Mouse (Mus musculus) heart, postnatal 0 days (tissue): ENCODE data around the gene Evpl. TPM values are rescaled to one million over a fixed set of nuclear protein-coding genes. Genes with fewer than 3 reads are reported as not detected.
A peak's percentile ranks its signal among the peaks of the same experiment; 100 is the strongest.

Experiments
- ATAC-seq: fragments of 200-750 bp; cut with Nextera tagmentation; 2 replicates; pipeline ENCODE4 v1.8.0; 2017; ENCODE audit warnings: low read depth, moderate number of reproducible peaks, moderate library complexity; ENCODE audit not compliant: insufficient read depth
- DNase-seq: peaks from one replicate; pipeline ENCODE4 v3.0.0-alpha.2; 2016; ENCODE audit warnings: low spot score
- H3K27ac ChIP-seq: fragments of 300-500 bp; sonication (generic); 2 replicates; pipeline ENCODE4 v1.5.1; 2014; ENCODE audit warnings: low read depth, mild to moderate bottlenecking
- H3K27me3 ChIP-seq: fragments of 300-500 bp; sonication (generic); 2 replicates; pipeline ENCODE4 v1.6.1; 2014; ENCODE audit warnings: low read length, mixed read lengths; ENCODE audit not compliant: control insufficient read depth, insufficient read depth
- H3K36me3 ChIP-seq: fragments of 300-500 bp; sonication (generic); replicated peaks from 2 replicates; pipeline ENCODE4 v1.6.1; 2014; ENCODE audit warnings: low read length, mixed read lengths; ENCODE audit not compliant: control insufficient read depth, insufficient read depth
- H3K4me1 ChIP-seq: fragments of 300-500 bp; sonication (generic); 2 replicates; pipeline ENCODE4 v1.6.1; 2014; ENCODE audit warnings: antibody characterized with exemption; ENCODE audit not compliant: control insufficient read depth, insufficient read depth
- H3K4me2 ChIP-seq: fragments of 300-500 bp; sonication (generic); 2 replicates; pipeline ENCODE4 v1.6.1; 2014; ENCODE audit warnings: low read depth, mild to moderate bottlenecking, low read length, moderate library complexity
- H3K4me3 ChIP-seq: fragments of 300-500 bp; sonication (generic); 2 replicates; pipeline ENCODE4 v1.5.1; 2014; ENCODE audit warnings: low read depth, low read length
- H3K9ac ChIP-seq: fragments of 300-500 bp; sonication (generic); replicated peaks from 2 replicates; pipeline ENCODE4 v1.6.1; 2014; ENCODE audit warnings: low read depth, low read length, mixed read lengths
- H3K9me3 ChIP-seq: fragments of 300-500 bp; sonication (generic); replicated peaks from 2 replicates; pipeline ENCODE4 v1.6.1; 2016; ENCODE audit warnings: low read length; ENCODE audit not compliant: control insufficient read depth
- CTCF ChIP-seq: IDR thresholded peaks from 2 replicates; pipeline ENCODE4 v1.5.1; 2016; ENCODE audit warnings: antibody characterized with exemption, control low read depth, low read depth
- EP300 ChIP-seq: IDR thresholded peaks from 2 replicates; pipeline ENCODE4 v1.6.1; 2016; ENCODE audit warnings: antibody characterized with exemption, low read depth
- WGBS: fragments of 180-500 bp; shearing (Covaris S2); extraction: QIAGEN DNeasy Blood & Tissue Kit; methylation state at CpG from one replicate; pipeline ENCODE4 v1.1.7; 2014; 5-methylcytosine and 5-hydroxymethylcytosine counted together
- polyA plus RNA-seq: library from polyadenylated mRNA; unstranded; fragments of >200 nt; fragmentation: Nextera tagmentation; extraction: Ambion mirVana; gene quantifications from 2 replicates; pipeline ENCODE4 v1.2.1, GENCODE M21; 2015
- total RNA-seq: library from RNA; depleted of rRNA; stranded (reverse); fragments of >200 nt; gene quantifications from 2 replicates; pipeline ENCODE4 v1.2.3, GENCODE M21; 2014; ENCODE audit warnings: low replicate concordance; rRNA removed

Evpl gene
- total RNA-seq = 2.1 and 3.4 TPM in 2 replicates
- polyA plus RNA-seq = 0.45 TPM in 2 replicates

DNA sequence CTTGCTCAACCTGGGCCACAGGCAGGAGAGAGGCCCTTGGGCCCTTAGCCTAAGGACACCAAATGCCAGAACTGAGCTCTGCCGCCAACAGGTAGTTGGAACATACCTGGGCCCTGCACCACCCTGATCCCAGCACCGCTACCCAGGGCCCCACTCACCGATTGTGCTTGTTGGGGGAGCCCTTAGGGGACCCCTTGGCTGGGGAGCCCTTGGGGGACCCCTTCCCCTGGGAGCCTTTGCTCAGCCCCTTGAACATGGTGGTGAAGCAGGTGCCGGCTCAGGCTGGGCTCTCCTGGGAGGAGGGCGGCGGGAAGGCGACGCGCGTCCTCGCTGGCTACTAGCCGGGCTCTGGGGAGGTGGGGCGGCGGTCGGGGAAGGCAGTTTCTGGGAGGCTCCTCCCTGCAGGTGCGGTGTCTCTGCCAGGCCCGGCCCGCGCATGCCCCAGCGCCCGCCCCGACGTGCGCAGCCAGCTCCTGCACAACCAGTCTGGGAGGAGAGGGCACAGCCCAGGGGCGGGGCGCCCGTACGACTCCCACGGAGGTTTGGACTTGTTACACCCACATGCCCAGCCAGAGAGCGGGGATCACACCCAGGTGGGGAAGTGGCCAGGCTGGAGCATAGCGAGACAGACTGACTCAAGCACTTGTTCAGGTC is at the start of gene Evpl:
Evpl (minus strand) TSS at position 336 of the 654 bp plus-strand sequence.
- H3K27me3 ChIP-seq = peaks cover 19% of the 10 kb centered on the region
- H3K9ac ChIP-seq = no peak within 1 kb of the TSS
- H3K4me2 ChIP-seq = peak within 1 kb of the TSS; percentile 42
- no peak for TF ChIP-seq EP300
- no peak for TF ChIP-seq CTCF
- no peaks in the 10 kb centered on the region for H3K36me3 ChIP-seq
- DNase-seq (no peak), ATAC-seq (peak; percentile 49)
- H3K9me3 ChIP-seq = no peaks in the 10 kb centered on the region
- H3K4me1 ChIP-seq = no peaks in the 10 kb centered on the region
- 15% methylated on average over 31 of the region's 31 CpGs for WGBS
- peak within 1 kb of the TSS; percentile 17 for H3K4me3 ChIP-seq
- H3K27ac ChIP-seq = no peak within 1 kb of the TSS

DNA sequence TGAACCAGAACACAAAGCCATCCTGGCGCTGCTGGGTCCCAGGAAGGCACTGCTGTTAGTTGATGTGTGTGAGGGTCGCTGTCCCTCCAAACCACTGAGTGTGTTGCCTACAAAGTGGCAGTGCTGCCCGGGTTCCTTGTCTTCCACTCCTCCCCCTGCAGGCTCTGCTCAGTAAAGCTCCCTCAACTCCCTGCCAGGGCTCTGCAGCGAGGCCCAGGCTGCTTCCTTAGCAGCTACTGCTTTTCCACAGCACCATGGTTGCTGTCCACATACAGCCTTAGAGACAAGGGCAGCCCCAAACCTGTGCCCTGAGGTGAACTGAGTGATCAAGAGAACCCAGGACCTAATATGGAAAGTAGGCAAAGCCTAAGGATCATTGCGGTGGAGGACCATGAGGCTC is 49.5 kb upstream of the Evpl start:
- Histone ChIP-seq H3K4me3 (no peak overlapping the region), H3K27me3 (peaks cover 28% of the 10 kb centered on the region), H3K36me3 (peaks cover 36% of the 10 kb centered on the region), H3K9me3 (no peaks in the 10 kb centered on the region; the same call in 1 of the 2 replicates), H3K4me1 (no peaks in the 10 kb centered on the region), H3K27ac (no peak overlapping the region), H3K9ac (no peak overlapping the region), H3K4me2 (no peak overlapping the region)
- TF ChIP-seq EP300 (no peak), CTCF (no peak)
- DNase-seq (no peak), ATAC-seq (no peak)
- 72% methylated on average over 5 of the region's 5 CpGs for WGBS

DNA sequence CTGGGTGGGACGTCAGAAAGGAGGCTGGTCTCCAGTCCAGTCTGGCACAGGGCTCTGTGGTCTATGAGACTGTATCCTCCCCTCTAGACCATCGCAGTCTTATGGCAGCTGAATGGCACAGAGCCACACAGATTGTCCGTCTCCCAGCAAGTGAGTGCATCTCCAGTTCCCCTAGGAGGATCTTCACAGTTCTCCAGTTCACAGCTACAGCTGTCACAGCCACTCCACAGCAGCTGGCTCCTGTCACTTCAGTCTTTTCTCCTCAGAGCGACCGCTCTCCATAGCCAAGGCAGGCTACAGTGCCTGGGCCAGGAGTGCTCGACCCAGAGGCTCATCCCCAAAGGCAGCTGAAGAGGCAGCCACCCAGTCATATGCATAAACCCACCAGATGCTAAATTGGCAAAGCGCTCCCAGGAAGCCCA is 47.9 kb upstream of the Evpl start:
- Histone ChIP-seq H3K36me3 (peaks cover 28% of the 10 kb centered on the region), H3K9ac (no peak overlapping the region), H3K4me3 (no peak overlapping the region), H3K27me3 (peaks cover 43% of the 10 kb centered on the region), H3K4me2 (no peak overlapping the region), H3K4me1 (no peaks in the 10 kb centered on the region), H3K9me3 (no peaks in the 10 kb centered on the region; the same call in 1 of the 2 replicates), H3K27ac (no peak overlapping the region)
- 60% methylated on average over 7 of the region's 7 CpGs for WGBS
- DNase-seq (no peak), ATAC-seq (0 out of 2 replicates have a peak, but pooled peaks have one; percentile 17)
- no peak for TF ChIP-seq CTCF
- no peak for TF ChIP-seq EP300

DNA sequence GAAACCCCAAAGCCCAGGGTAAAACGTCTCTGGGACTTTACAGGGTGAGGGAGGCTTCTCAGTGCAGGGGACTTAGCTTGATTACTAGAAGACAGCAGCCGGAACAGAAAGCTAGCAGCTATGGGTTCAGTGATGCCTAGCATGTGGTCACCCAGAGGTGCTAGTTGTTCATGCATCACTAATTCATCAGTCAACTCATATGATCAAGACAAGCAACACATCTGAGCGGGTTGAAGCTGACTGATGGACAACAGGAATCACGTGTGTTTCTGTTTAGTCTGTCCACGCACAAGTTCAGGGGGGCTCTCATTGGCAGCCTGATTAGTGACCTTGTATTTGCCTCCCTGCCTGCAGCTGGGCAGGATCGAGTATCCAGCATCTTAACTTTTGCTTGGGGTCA is 46.1 kb upstream of the Evpl start:
- ATAC-seq = no peak
- Histone ChIP-seq H3K27me3 (peaks cover 55% of the 10 kb centered on the region), H3K36me3 (peaks cover 13% of the 10 kb centered on the region), H3K4me1 (no peaks in the 10 kb centered on the region), H3K9ac (no peak overlapping the region), H3K27ac (no peak overlapping the region), H3K4me3 (no peak overlapping the region), H3K4me2 (no peak overlapping the region), H3K9me3 (no peaks in the 10 kb centered on the region; the same call in 1 of the 2 replicates)
- TF ChIP-seq EP300 (no peak), CTCF (no peak)
- 54% methylated on average over 6 of the region's 6 CpGs for WGBS
- DNase-seq = no peak

DNA sequence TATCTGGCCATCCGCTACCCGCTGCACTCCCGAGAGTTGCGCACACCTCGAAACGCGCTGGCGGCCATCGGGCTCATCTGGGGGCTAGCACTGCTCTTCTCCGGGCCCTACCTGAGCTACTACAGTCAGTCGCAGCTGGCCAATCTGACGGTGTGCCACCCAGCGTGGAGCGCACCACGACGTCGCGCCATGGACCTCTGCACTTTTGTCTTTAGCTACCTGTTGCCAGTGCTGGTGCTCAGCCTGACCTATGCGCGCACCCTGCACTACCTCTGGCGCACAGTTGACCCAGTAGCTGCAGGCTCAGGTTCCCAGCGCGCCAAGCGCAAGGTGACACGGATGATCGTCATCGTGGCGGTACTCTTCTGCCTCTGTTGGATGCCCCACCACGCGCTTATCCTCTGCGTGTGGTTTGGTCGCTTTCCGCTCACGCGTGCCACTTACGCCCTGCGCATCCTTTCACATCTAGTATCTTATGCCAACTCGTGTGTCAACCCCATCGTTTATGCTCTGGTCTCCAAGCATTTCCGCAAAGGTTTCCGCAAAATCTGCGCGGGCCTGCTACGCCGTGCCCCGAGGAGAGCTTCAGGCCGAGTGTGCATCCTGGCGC is 45.1 kb upstream of the Evpl start:
- H3K27ac ChIP-seq = no peak overlapping the region
- WGBS = 11% methylated on average over 48 of the region's 48 CpGs
- no peak for DNase-seq
- H3K4me2 ChIP-seq = no peak overlapping the region
- ATAC-seq = no peak
- peaks cover 3% of the 10 kb centered on the region; the same call in 1 of the 2 replicates for H3K36me3 ChIP-seq
- H3K9me3 ChIP-seq = no peaks in the 10 kb centered on the region; the same call in 1 of the 2 replicates
- H3K4me1 ChIP-seq = no peaks in the 10 kb centered on the region
- no peak overlapping the region for H3K9ac ChIP-seq
- H3K4me3 ChIP-seq = no peak overlapping the region
- peaks cover 55% of the 10 kb centered on the region for H3K27me3 ChIP-seq
- no peak for TF ChIP-seq CTCF
- TF ChIP-seq EP300 = no peak
